Comparison of ENCODE assay signal across 9 mouse cellular contexts in genomic region chr1:182081744-182082419, GRCm38 (mm10). TPM values are rescaled to one million over a fixed set of nuclear protein-coding genes. Genes with fewer than 3 reads are reported as not detected.
DNase-seq lines count a peak whose midpoint lies in the region; ATAC-seq lines count a peak whose summit lies in the region.
"Had no signal": no experiment of that assay in that cellular context is flagged by ENCODE, and none has a peak within 500 bp of the region (broad histone marks: within the 10 kb centered on the region; RNA-seq: fewer than 3 reads in every experiment).

No protein-coding gene starts in this region.

- peak overlapping the region; percentile 52; the same call in 1 of the 2 replicates for H3K27ac ChIP-seq in embryonic facial prominence, embryonic 11.5 days (replicated peaks; ENCODE audit: low read depth, low read length)
- H3K27ac ChIP-seq in hindbrain, embryonic 12.5 days = peak overlapping the region; percentile 19; the same call in 1 of the 2 replicates
- no peak overlapping the region for H3K27ac ChIP-seq in midbrain, embryonic 14.5 days (replicated peaks; ENCODE audit: low read depth, low read length)

- H3K4me3 ChIP-seq in embryonic facial prominence, embryonic 11.5 days (ENCODE audit: low read depth, low read length) = no peak overlapping the region
- no peak overlapping the region for H3K4me3 ChIP-seq in hindbrain, embryonic 12.5 days
- H3K4me3 ChIP-seq in midbrain, embryonic 14.5 days (replicated peaks; ENCODE audit: low read depth, low read length) = no peak overlapping the region
- H3K4me3 ChIP-seq: erythroblast, embryonic 14.5 days had no signal

- H3K4me1 ChIP-seq in embryonic facial prominence, embryonic 11.5 days (ENCODE audit: control insufficient read depth, insufficient read depth, low read length) = no peaks in the 10 kb centered on the region
- H3K4me1 ChIP-seq in hindbrain, embryonic 12.5 days = peaks cover 7% of the 10 kb centered on the region
- peaks cover 6% of the 10 kb centered on the region; the same call in 1 of the 2 replicates for H3K4me1 ChIP-seq in midbrain, embryonic 14.5 days (ENCODE audit: control insufficient read depth, insufficient read depth, low read length)

- no peaks in the 10 kb centered on the region for H3K36me3 ChIP-seq in embryonic facial prominence, embryonic 11.5 days (replicated peaks; ENCODE audit: control insufficient read depth, insufficient read depth, low read depth, low read length)
- H3K36me3 ChIP-seq in hindbrain, embryonic 12.5 days = no peaks in the 10 kb centered on the region
- no peaks in the 10 kb centered on the region for H3K36me3 ChIP-seq in midbrain, embryonic 14.5 days (ENCODE audit: control insufficient read depth, insufficient read depth, low read length)

- ATAC-seq in embryonic facial prominence, embryonic 11.5 days (replicated peaks; ENCODE audit: insufficient number of reproducible peaks, low FRiP score, low TSS enrichment, low read depth) = peak; percentile 82
- peak; percentile 63 for ATAC-seq in hindbrain, embryonic 12.5 days (ENCODE audit: low FRiP score)
- ATAC-seq in midbrain, embryonic 14.5 days (ENCODE audit: low FRiP score, low TSS enrichment) = no peak

- H3K9ac ChIP-seq in embryonic facial prominence, embryonic 11.5 days (replicated peaks; ENCODE audit: low read length) = peak overlapping the region; percentile 51
- H3K9ac ChIP-seq in hindbrain, embryonic 12.5 days = no peak overlapping the region
- H3K9ac ChIP-seq in midbrain, embryonic 14.5 days (replicated peaks; ENCODE audit: low read length) = no peak overlapping the region

- DNase-seq in adrenal gland, adult (ENCODE audit: inconsistent age in 2 of 2, low spot score in 1 of 2) = peak; percentile 76 to 84
- no peak for DNase-seq in adrenal gland, postnatal 4 days (ENCODE audit: low spot score in 2 of 2)
- DNase-seq in embryonic facial prominence, embryonic 11.5 days (ENCODE audit: low spot score) = peak; percentile 78
- peak; percentile 58 for DNase-seq in midbrain, embryonic 14.5 days
- no peak for DNase-seq in ovary, postnatal 10 days (ENCODE audit: low spot score)
- no peak for DNase-seq in frontal cortex, adult 2 months (ENCODE audit: extremely low spot score in 1 of 2, low spot score in 1 of 2)
- no peak for DNase-seq in urinary bladder, postnatal 14 days (ENCODE audit: low spot score)

- no peaks in the 10 kb centered on the region for H3K27me3 ChIP-seq in embryonic facial prominence, embryonic 11.5 days (ENCODE audit: control insufficient read depth, insufficient read depth, low read length)
- no peaks in the 10 kb centered on the region for H3K27me3 ChIP-seq in hindbrain, embryonic 12.5 days
- H3K27me3 ChIP-seq in midbrain, embryonic 14.5 days (ENCODE audit: control insufficient read depth, insufficient read depth, low read length) = no peaks in the 10 kb centered on the region

- H3K9me3 ChIP-seq in embryonic facial prominence, embryonic 11.5 days (replicated peaks; ENCODE audit: control insufficient read depth, low read length) = no peaks in the 10 kb centered on the region
- H3K9me3 ChIP-seq in hindbrain, embryonic 12.5 days (replicated peaks) = peaks cover 8% of the 10 kb centered on the region; the same call in 1 of the 2 replicates
- H3K9me3 ChIP-seq in midbrain, embryonic 14.5 days (ENCODE audit: control insufficient read depth, low read length) = 0 out of 2 replicates have a peak, but pooled peaks cover 4% of the 10 kb centered on the region

- no peak overlapping the region for H3K4me2 ChIP-seq in embryonic facial prominence, embryonic 11.5 days (ENCODE audit: low read depth, low read length)
- H3K4me2 ChIP-seq in hindbrain, embryonic 12.5 days (replicated peaks) = 0 out of 2 replicates have a peak overlapping the region, but pooled peaks have one; percentile 18
- no peak overlapping the region; the same call in 1 of the 2 replicates for H3K4me2 ChIP-seq in midbrain, embryonic 14.5 days (ENCODE audit: low read length)

- 23% methylated on average over 16 of the region's 16 CpGs for WGBS in embryonic facial prominence, embryonic 11.5 days
- WGBS in hindbrain, embryonic 12.5 days = 22% methylated on average over 16 of the region's 16 CpGs
- 25% methylated on average over 16 of the region's 16 CpGs for WGBS in midbrain, embryonic 14.5 days

RNA-seq across cellular contexts. Expression of gene Srp9, which starts 42.7 kb away (rescaled TPM):
- total RNA-seq in adrenal gland, postnatal 4 days (2021) = 10 to 100 TPM; 60.0 to 68.5 TPM
- polyA plus RNA-seq in embryonic facial prominence, embryonic 11.5 days (2014; fragmentation: Nextera tagmentation; extraction: Ambion mirVana) = 188 and 200 TPM in 2 replicates
- polyA plus RNA-seq in hindbrain, embryonic 12.5 days (2016; fragmentation: Nextera tagmentation; extraction: Ambion mirVana) = 158 and 167 TPM in 2 replicates
- polyA plus RNA-seq in midbrain, embryonic 14.5 days (2014; fragmentation: Nextera tagmentation; extraction: Ambion mirVana) = 151 and 155 TPM in 2 replicates
- 116 and 120 TPM in 2 replicates for polyA plus RNA-seq in frontal cortex, adult 2 months (2012; rRNA removed)

Comparison
In these comparisons a context has a peak if more than half of its experiments do, and no peak if none do; other contexts are left out.
1. DNase-seq: peak in adrenal gland, adult (2 of 2), embryonic facial prominence, embryonic 11.5 days (single experiment) and midbrain, embryonic 14.5 days (single experiment); none in adrenal gland, postnatal 4 days (0 of 2), ovary, postnatal 10 days (single experiment), frontal cortex, adult 2 months (0 of 2) and urinary bladder, postnatal 14 days (single experiment).